Mouse (Mus musculus): Measurements from ENCODE around the gene Gm17428. TPM values are rescaled to one million over a fixed set of nuclear protein-coding genes. Genes with fewer than 3 reads are reported as not detected.
"Not testable (repeated sequence)": the region's sequence is repeated elsewhere in the genome, so short reads cannot be mapped to it uniquely, and the experiment has no call there.

The Gm17428 gene
- polyA plus RNA-seq, 1 experiment from 2014 or later = not detected

GRCm38 (mm10) chr14:54939434-54940175 lies 37.1 kb upstream of the Gm17428 start:
- H3K9me3 ChIP-seq (ENCODE audit: low read length) = no peaks in the 10 kb centered on the region
- peak; percentile 57 for ATAC-seq (ENCODE audit: low FRiP score, low TSS enrichment)
- no peaks in the 10 kb centered on the region for H3K36me3 ChIP-seq (ENCODE audit: insufficient read depth, low read length)
- WGBS = 40% methylated on average over 12 of the region's 12 CpGs
- H3K27me3 ChIP-seq (ENCODE audit: insufficient read depth, low read length) = no peaks in the 10 kb centered on the region
- peak overlapping the region; percentile 13; the same call in 1 of the 2 replicates for H3K27ac ChIP-seq (ENCODE audit: low read length)
- H3K4me2 ChIP-seq (replicated peaks; ENCODE audit: low read depth, low read length) = no peak overlapping the region
- H3K9ac ChIP-seq (replicated peaks; ENCODE audit: low read length) = no peak overlapping the region
- H3K4me3 ChIP-seq (ENCODE audit: low read length) = no peak overlapping the region
- H3K4me1 ChIP-seq (ENCODE audit: insufficient read depth, low read length) = peaks cover 16% of the 10 kb centered on the region; the same call in 1 of the 2 replicates

DNA sequence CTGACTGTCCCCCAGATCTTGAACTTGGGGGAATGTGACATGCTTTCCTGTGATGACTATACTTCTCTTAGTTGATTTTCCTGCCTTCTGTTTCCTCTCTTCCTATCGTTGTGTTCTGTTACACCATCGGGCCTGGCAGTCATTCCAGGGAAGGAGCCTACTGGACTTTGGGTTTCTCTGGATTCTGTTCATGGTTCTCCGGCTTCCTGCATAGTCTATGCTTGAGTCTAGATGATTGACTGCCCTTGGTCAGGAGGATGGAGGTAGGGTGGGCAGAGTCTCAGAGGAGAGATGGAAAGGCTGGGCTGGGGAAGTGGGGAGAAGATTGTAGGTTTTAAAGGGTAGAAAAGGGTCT lies 36.6 kb upstream of the Gm17428 start:
- Histone ChIP-seq H3K36me3 (ENCODE audit: insufficient read depth, low read length) (no peaks in the 10 kb centered on the region), H3K4me3 (ENCODE audit: low read length) (no peak overlapping the region), H3K9me3 (ENCODE audit: low read length) (no peaks in the 10 kb centered on the region), H3K27me3 (ENCODE audit: insufficient read depth, low read length) (no peaks in the 10 kb centered on the region), H3K4me2 (replicated peaks; ENCODE audit: low read depth, low read length) (no peak overlapping the region), H3K4me1 (ENCODE audit: insufficient read depth, low read length) (peaks cover 16% of the 10 kb centered on the region; the same call in 1 of the 2 replicates), H3K9ac (replicated peaks; ENCODE audit: low read length) (no peak overlapping the region), H3K27ac (ENCODE audit: low read length) (no peak overlapping the region)
- no peak for ATAC-seq (ENCODE audit: low FRiP score, low TSS enrichment)
- WGBS = 61% methylated on average over 3 of the region's 3 CpGs

DNA sequence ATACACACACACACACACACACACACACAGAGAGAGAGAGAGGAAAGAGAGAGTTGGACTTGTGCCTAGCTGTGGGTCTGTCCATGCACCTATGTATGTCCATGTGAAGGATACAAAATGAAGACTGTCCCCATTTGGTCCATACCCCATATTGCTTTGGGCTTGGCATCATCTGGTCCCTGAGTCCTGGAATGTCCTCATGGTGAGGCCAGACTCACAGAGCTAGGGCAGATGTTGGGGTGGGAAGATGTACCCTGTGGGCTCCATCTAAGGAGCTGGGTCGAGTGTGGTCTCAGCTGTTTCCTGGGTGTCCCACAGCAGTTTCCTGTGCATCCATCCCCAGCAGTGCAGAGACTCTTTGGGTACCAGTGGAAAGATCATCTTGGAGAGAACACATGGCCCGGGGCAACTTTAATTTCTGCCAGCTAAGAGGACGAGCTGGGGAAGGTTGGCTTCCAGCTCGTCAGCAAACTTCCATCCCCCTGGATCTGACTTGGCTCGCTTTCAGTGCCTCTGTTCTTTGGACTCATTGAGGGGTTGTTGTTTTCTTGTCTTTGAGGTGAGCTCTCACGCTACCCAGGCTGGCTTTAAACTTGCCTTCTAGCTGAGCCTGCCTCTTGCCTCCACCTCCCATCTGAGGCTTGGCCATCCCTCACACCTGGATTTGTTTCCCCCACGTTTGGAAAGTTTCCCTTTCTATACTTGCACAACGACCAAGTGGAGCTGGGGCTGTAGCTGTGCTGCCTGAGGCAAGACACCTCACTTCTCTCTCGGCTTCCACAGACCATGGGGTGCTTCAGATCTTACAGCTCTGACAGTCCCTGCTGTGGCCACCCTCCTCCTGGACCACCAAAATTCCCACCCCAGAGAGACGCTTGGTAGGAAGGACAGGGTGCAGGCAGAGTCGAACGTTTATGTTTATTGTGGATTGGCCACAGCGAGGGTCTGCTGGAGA lies 35.4 kb upstream of the Gm17428 start:
- 59% methylated on average over 13 of the region's 13 CpGs for WGBS
- no peak for ATAC-seq (ENCODE audit: low FRiP score, low TSS enrichment)

DNA sequence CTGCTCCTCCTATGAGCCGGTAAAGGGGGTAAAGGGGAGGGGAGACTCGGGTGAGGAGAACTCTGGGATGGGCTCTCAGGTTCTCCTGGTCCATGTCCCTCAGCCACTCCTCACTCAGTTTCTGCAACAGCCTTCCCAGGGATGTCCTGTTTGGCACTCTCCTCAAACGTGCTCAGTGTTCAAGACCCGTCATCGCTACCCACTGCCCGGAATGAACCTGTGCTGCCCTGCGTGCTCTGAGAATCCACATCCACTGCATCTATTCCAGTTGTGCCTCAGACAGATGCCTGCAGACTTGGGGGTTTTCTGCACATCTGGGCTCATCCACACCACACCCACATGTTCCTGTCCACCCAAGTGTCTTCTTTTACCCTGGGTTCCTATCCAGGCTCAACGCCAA lies 34.3 kb upstream of the Gm17428 start:
- Histone ChIP-seq H3K9ac (replicated peaks; ENCODE audit: low read length) (no peak overlapping the region), H3K4me2 (replicated peaks; ENCODE audit: low read depth, low read length) (no peak overlapping the region), H3K27ac (ENCODE audit: low read length) (no peak overlapping the region), H3K36me3 (ENCODE audit: insufficient read depth, low read length) (no peaks in the 10 kb centered on the region), H3K4me1 (ENCODE audit: insufficient read depth, low read length) (0 out of 2 replicates have a peak, but pooled peaks cover 5% of the 10 kb centered on the region), H3K27me3 (ENCODE audit: insufficient read depth, low read length) (no peaks in the 10 kb centered on the region), H3K9me3 (ENCODE audit: low read length) (no peaks in the 10 kb centered on the region), H3K4me3 (ENCODE audit: low read length) (no peak overlapping the region)
- WGBS = 84% methylated on average over 7 of the region's 8 CpGs
- no peak for ATAC-seq (ENCODE audit: low FRiP score, low TSS enrichment)

More for the DNA sequence above, 35.4 kb upstream of the Gm17428 start:
- Histone ChIP-seq H3K36me3 (ENCODE audit: insufficient read depth, low read length) (no peaks in the 10 kb centered on the region), H3K4me3 (ENCODE audit: low read length) (no peak overlapping the region), H3K27me3 (ENCODE audit: insufficient read depth, low read length) (no peaks in the 10 kb centered on the region), H3K4me2 (replicated peaks; ENCODE audit: low read depth, low read length) (no peak overlapping the region), H3K9ac (replicated peaks; ENCODE audit: low read length) (no peak overlapping the region), H3K27ac (ENCODE audit: low read length) (no peak overlapping the region), H3K4me1 (ENCODE audit: insufficient read depth, low read length) (peaks cover 10% of the 10 kb centered on the region; the same call in 1 of the 2 replicates), H3K9me3 (ENCODE audit: low read length) (no peaks in the 10 kb centered on the region)

DNA sequence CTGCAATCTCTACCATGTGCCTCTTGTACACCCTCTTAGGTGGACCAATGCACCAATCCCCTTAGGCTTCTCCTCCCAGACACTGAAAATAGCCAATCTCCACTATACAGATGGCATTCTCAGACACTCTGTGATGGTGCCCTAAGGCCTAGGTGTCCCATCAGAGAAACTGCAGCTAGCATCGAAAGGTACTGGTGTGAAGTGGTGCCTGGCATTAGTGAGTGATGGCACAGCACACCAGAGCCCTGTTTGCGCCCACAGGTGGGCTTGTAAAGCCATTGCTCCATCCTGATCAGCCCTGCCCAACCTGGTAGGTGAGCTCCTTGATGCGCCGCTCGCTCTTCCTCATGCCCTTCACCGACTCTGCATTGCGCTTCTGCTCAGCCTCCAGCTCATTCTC lies 32.8 kb upstream of the Gm17428 start:
- H3K27ac ChIP-seq (ENCODE audit: low read length) = no peak overlapping the region
- 96% methylated on average over 7 of the region's 7 CpGs for WGBS
- no peak overlapping the region for H3K9ac ChIP-seq (replicated peaks; ENCODE audit: low read length)
- no peaks in the 10 kb centered on the region for H3K9me3 ChIP-seq (ENCODE audit: low read length)
- no peaks in the 10 kb centered on the region for H3K27me3 ChIP-seq (ENCODE audit: insufficient read depth, low read length)
- no peak for ATAC-seq (ENCODE audit: low FRiP score, low TSS enrichment)
- H3K4me3 ChIP-seq (ENCODE audit: low read length) = no peak overlapping the region
- no peak overlapping the region for H3K4me2 ChIP-seq (replicated peaks; ENCODE audit: low read depth, low read length)
- H3K36me3 ChIP-seq (ENCODE audit: insufficient read depth, low read length) = no peaks in the 10 kb centered on the region
- 0 out of 2 replicates have a peak, but pooled peaks cover 5% of the 10 kb centered on the region for H3K4me1 ChIP-seq (ENCODE audit: insufficient read depth, low read length)

DNA sequence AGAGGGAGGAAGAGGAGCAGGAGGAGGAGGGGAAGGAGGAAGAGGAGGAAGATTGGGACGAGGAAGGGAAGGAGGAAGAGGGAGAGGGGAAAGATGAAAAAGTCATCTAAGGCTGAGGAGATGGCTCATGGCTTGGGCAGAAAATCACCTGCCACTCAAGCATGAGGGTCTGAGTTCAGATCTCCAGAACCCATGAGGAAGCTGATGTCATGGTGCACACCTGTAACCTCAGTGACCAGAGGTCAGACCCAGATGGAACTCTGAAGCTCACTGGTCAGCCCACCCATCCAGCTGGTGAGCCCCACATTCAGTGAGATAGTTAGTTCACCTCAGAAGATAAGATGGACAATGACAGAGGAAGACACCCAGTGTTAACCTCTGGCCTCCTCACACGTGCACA lies 31.8 kb upstream of the Gm17428 start:
- Histone ChIP-seq H3K9me3 (ENCODE audit: low read length) (no peaks in the 10 kb centered on the region), H3K4me3 (ENCODE audit: low read length) (no peak overlapping the region), H3K4me2 (replicated peaks; ENCODE audit: low read depth, low read length) (no peak overlapping the region), H3K9ac (replicated peaks; ENCODE audit: low read length) (no peak overlapping the region), H3K36me3 (ENCODE audit: insufficient read depth, low read length) (no peaks in the 10 kb centered on the region), H3K4me1 (ENCODE audit: insufficient read depth, low read length) (0 out of 2 replicates have a peak, but pooled peaks cover 3% of the 10 kb centered on the region), H3K27ac (ENCODE audit: low read length) (no peak overlapping the region), H3K27me3 (ENCODE audit: insufficient read depth, low read length) (no peaks in the 10 kb centered on the region)
- 76% methylated on average over 2 of the region's 2 CpGs for WGBS
- ATAC-seq (ENCODE audit: low FRiP score, low TSS enrichment) = no peak

DNA sequence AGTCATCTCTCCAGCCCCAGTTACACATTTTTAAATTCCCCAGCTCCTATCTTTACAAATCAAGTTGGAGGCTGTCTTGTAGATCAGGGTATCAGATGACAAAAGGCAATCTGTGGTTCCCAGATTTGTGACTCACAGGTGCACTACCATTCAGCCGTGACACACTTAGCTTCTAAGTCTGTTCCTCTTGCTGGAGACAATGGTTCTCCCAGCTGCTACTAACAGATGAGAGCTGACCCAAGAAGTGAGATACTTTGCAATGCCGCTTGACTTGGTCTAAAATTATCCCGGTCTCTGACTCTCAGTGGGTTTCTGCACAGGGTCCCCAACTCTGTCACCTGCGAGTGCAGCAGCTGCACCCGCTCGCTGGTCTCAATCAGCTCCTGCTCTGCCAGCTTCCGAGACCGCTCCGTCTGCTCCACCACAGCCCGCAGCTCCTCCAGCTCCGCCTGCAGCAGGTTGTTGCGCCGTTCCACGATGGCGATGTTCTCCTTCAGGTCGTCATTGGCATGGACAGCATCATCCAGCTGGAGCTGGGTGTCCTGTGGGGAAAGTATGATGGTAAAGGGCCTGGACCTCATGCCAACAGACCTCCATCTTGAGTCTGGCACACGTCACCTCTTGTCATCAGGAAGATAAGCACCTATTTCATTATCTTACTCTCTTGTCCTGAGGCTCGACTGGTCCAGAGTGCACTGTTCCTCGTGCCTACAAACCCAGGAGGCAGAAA lies 30.6 kb upstream of the Gm17428 start:
- Histone ChIP-seq H3K27ac (ENCODE audit: low read length) (no peak overlapping the region), H3K4me2 (replicated peaks; ENCODE audit: low read depth, low read length) (no peak overlapping the region), H3K4me1 (ENCODE audit: insufficient read depth, low read length) (no peaks in the 10 kb centered on the region), H3K27me3 (ENCODE audit: insufficient read depth, low read length) (no peaks in the 10 kb centered on the region), H3K9me3 (ENCODE audit: low read length) (no peaks in the 10 kb centered on the region), H3K36me3 (ENCODE audit: insufficient read depth, low read length) (no peaks in the 10 kb centered on the region), H3K4me3 (ENCODE audit: low read length) (no peak overlapping the region), H3K9ac (replicated peaks; ENCODE audit: low read length) (no peak overlapping the region)
- ATAC-seq (ENCODE audit: low FRiP score, low TSS enrichment) = no peak
- WGBS = 64% methylated on average over 19 of the region's 19 CpGs

DNA sequence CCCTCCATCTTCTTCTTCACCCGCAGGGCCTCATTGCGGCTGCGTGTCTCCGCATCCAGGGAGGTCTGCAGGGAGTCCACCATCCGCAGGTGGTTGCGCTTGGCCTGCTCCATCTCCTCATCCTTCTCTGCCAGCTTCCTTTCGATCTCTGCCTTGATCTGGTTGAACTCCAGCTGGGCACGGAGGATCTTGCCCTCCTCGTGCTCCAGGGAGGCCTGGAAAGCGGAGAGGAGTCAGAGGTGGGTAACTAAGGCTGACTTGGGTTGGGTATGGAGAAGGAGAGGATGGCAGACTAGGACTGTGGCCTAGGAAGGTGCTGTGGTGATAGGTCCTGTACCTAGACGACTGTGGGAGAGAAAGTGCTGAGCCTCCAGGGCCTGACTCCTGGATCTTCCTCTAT lies 29.7 kb upstream of the Gm17428 start:
- H3K4me2 ChIP-seq (replicated peaks; ENCODE audit: low read depth, low read length) = not testable (repeated sequence)

GRCm38 (mm10) chr14:54948781-54949180 lies 28.0 kb upstream of the Gm17428 start:
- Histone ChIP-seq H3K4me3 (ENCODE audit: low read length) (no peak overlapping the region), H3K4me2 (replicated peaks; ENCODE audit: low read depth, low read length) (no peak overlapping the region), H3K9me3 (ENCODE audit: low read length) (no peaks in the 10 kb centered on the region), H3K4me1 (ENCODE audit: insufficient read depth, low read length) (no peaks in the 10 kb centered on the region), H3K27me3 (ENCODE audit: insufficient read depth, low read length) (no peaks in the 10 kb centered on the region), H3K9ac (replicated peaks; ENCODE audit: low read length) (no peak overlapping the region), H3K36me3 (ENCODE audit: insufficient read depth, low read length) (no peaks in the 10 kb centered on the region), H3K27ac (ENCODE audit: low read length) (no peak overlapping the region)
- no peak for ATAC-seq (ENCODE audit: low FRiP score, low TSS enrichment)
- 72% methylated on average over 9 of the region's 9 CpGs for WGBS

More for the DNA sequence above, 29.7 kb upstream of the Gm17428 start:
- not testable (repeated sequence) for H3K27ac ChIP-seq (ENCODE audit: low read length); H3K4me3 ChIP-seq (ENCODE audit: low read length); H3K27me3 ChIP-seq (ENCODE audit: insufficient read depth, low read length); H3K36me3 ChIP-seq (ENCODE audit: insufficient read depth, low read length); H3K9ac ChIP-seq (replicated peaks; ENCODE audit: low read length); H3K4me1 ChIP-seq (ENCODE audit: insufficient read depth, low read length); H3K9me3 ChIP-seq (ENCODE audit: low read length); ATAC-seq (ENCODE audit: low FRiP score, low TSS enrichment)
- 86% methylated on average over 8 of the region's 11 CpGs for WGBS
